Comparison of ENCODE assay signal across 7 mouse cellular contexts in the genomic region with DNA sequence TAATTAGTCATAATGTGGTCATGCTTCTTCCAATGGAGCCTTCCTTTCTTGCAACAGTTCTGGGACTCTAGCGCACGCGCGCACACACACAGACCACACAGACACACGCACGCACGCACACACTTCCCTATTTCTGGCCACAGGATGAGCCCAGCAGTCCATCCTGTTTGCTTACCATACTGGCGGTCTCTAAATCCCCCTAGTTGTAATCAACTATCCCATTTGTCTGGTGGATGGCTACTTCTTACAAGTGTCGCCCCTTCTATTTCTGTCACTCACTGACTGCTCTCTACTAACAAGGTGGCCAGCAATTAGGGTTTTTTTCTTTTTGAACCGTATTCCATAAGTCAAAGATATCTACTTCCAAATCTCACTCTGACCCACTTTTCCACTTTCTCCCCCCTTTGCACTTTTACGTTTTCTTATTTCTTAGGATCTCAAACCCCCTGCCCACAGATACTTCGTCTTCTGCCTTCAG. TPM values are rescaled to one million over a fixed set of nuclear protein-coding genes. Genes with fewer than 3 reads are reported as not detected.
DNase-seq lines count a peak whose midpoint lies in the region; ATAC-seq and TF ChIP-seq lines count a peak whose summit lies in the region.

No protein-coding gene starts in this region.

- H3K4me3 ChIP-seq in C2C12 (ENCODE audit: insufficient read depth, poor library complexity, severe bottlenecking) (peak overlapping the region; percentile 72), CH12.LX (replicated peaks in 1 of 3; ENCODE audit: low read depth in 2 of 3, low read length in 2 of 3, poor library complexity in 1 of 3) (peak overlapping the region; percentile 8 to 92 (median 90))
- peak overlapping the region; percentile 95 for H3K4me3 ChIP-seq in cortical plate, adult 2 months (ENCODE audit: insufficient read depth, low read length)
- H3K4me3 ChIP-seq in heart, postnatal 0 days (ENCODE audit: low read depth, low read length) = peak overlapping the region; percentile 90
- peak overlapping the region; percentile 98 for H3K4me3 ChIP-seq in stomach, embryonic 15.5 days (replicated peaks)

- DNase-seq in CH12.LX (ENCODE audit: extremely low read depth) = peak; percentile 70
- DNase-seq in heart, postnatal 0 days (ENCODE audit: low spot score) = no peak
- DNase-seq in layer of hippocampus, adult 9-11 months = peak; percentile 70
- DNase-seq in lung, postnatal 25 days (ENCODE audit: low spot score) = peak; percentile 24

- TF ChIP-seq EP300 in CH12.LX (IDR thresholded peaks at IDR 0.05; ENCODE audit: low read length) = peak; percentile 42; the same call in 1 of the 2 replicates
- TF ChIP-seq EP300 in heart, postnatal 0 days (IDR thresholded peaks at IDR 0.05; ENCODE audit: low read depth) = no peak

- in situ Hi-C loops in CH12.LX (cut with MboI; ENCODE audit: low pct_ligation_motif_present, low pct_unique_long_range_greater_than_20kb, low sequenced_read_pairs) = no loop called here

- peaks cover 33% of the 10 kb centered on the region for H3K79me2 ChIP-seq in C2C12 (ENCODE audit: control insufficient read depth, insufficient read depth)
- H3K79me2 ChIP-seq in CH12.LX (replicated peaks; ENCODE audit: control insufficient read depth, extremely low read depth, insufficient read depth, poor library complexity, severe bottlenecking) = peaks cover 22% of the 10 kb centered on the region

- dilution Hi-C loops in CH12.LX (cut with MboI; ENCODE audit: extremely low pct_ligation_motif_present, extremely low pct_unique_long_range_greater_than_20kb, low sequenced_read_pairs) = no loop called here

- no peak for ATAC-seq in heart, postnatal 0 days (ENCODE audit: insufficient read depth, low read depth)
- ATAC-seq in stomach, embryonic 15.5 days (ENCODE audit: insufficient read depth, low FRiP score, low read depth) = 0 out of 2 replicates have a peak, but pooled peaks have one; percentile 18

- peak overlapping the region; percentile 81 for H3K4me2 ChIP-seq in CH12.LX (ENCODE audit: insufficient read depth, low read depth, poor library complexity, severe bottlenecking)
- H3K4me2 ChIP-seq in heart, postnatal 0 days (ENCODE audit: low read depth, low read length) = peak overlapping the region; percentile 74
- H3K4me2 ChIP-seq in stomach, embryonic 15.5 days = peak overlapping the region; percentile 78

- H3K36me3 ChIP-seq in C2C12 (ENCODE audit: control insufficient read depth, insufficient read depth) = no peaks in the 10 kb centered on the region
- H3K36me3 ChIP-seq in CH12.LX (replicated peaks in 1 of 2; ENCODE audit: control insufficient read depth in 1 of 2, insufficient read depth in 1 of 2, low read length in 1 of 2) = peaks cover 0 to 4% of the 10 kb centered on the region in 2 experiments
- no peaks in the 10 kb centered on the region for H3K36me3 ChIP-seq in heart, postnatal 0 days (replicated peaks; ENCODE audit: control insufficient read depth, insufficient read depth, low read length)
- H3K36me3 ChIP-seq in stomach, embryonic 15.5 days = no peaks in the 10 kb centered on the region

- peak overlapping the region; percentile 57 for H3K9ac ChIP-seq in CH12.LX (ENCODE audit: insufficient read depth, low read depth)
- peak overlapping the region; percentile 99 for H3K9ac ChIP-seq in heart, postnatal 0 days (replicated peaks; ENCODE audit: low read depth, low read length)
- peak overlapping the region; percentile 99; the same call in 1 of the 2 replicates for H3K9ac ChIP-seq in stomach, embryonic 15.5 days

- peaks cover 11% of the 10 kb centered on the region for H3K79me3 ChIP-seq in C2C12 (ENCODE audit: low read depth)

- H3K27me3 ChIP-seq in C2C12 (ENCODE audit: control insufficient read depth, insufficient read depth, insufficient read length) = peaks cover 4% of the 10 kb centered on the region
- peaks cover 7% of the 10 kb centered on the region for H3K27me3 ChIP-seq in CH12.LX (replicated peaks)
- no peaks in the 10 kb centered on the region for H3K27me3 ChIP-seq in heart, postnatal 0 days (ENCODE audit: control insufficient read depth, insufficient read depth, low read length)
- no peaks in the 10 kb centered on the region for H3K27me3 ChIP-seq in stomach, embryonic 15.5 days (replicated peaks)

- WGBS in heart, postnatal 0 days = 22% methylated on average over 12 of the region's 12 CpGs
- WGBS in stomach, embryonic 15.5 days = 19% methylated on average over 12 of the region's 12 CpGs

- H3ac ChIP-seq in C2C12 (ENCODE audit: control insufficient read depth, insufficient read length, low read depth) = no peak overlapping the region

- H3K4me1 ChIP-seq in CH12.LX (ENCODE audit: control insufficient read depth in 1 of 2, insufficient read depth in 2 of 2) = peaks cover 6 to 32% of the 10 kb centered on the region in 2 experiments; a peak in 3 of 4 replicates
- peaks cover 1% of the 10 kb centered on the region; the same call in 1 of the 2 replicates for H3K4me1 ChIP-seq in cortical plate, adult 2 months (ENCODE audit: control insufficient read depth, insufficient read depth, low read length)
- peaks cover 15% of the 10 kb centered on the region for H3K4me1 ChIP-seq in heart, postnatal 0 days (ENCODE audit: control insufficient read depth, insufficient read depth)
- peaks cover 15% of the 10 kb centered on the region; the same call in 1 of the 2 replicates for H3K4me1 ChIP-seq in stomach, embryonic 15.5 days

- TF ChIP-seq CTCF in C2C12 (IDR thresholded peaks at IDR 0.05; ENCODE audit: control insufficient read depth, insufficient read depth, insufficient read length) (no peak), CH12.LX (conservative IDR thresholded peaks at IDR 0.05 in 1 of 2, IDR thresholded peaks at IDR 0.05 in 1 of 2; ENCODE audit: low read depth in 2 of 2, low read length in 2 of 2) (no peak)
- TF ChIP-seq CTCF in cortical plate, adult 2 months (IDR thresholded peaks at IDR 0.05; ENCODE audit: extremely low read depth, insufficient read depth, low read length) = no peak
- no peak for TF ChIP-seq CTCF in heart, postnatal 0 days (IDR thresholded peaks at IDR 0.05; ENCODE audit: low read depth)

- TF ChIP-seq RAD21 in CH12.LX (IDR thresholded peaks at IDR 0.05; ENCODE audit: low read depth, low read length) = no peak

- no peaks in the 10 kb centered on the region for H3K9me3 ChIP-seq in CH12.LX (replicated peaks; ENCODE audit: low read length)
- no peaks in the 10 kb centered on the region for H3K9me3 ChIP-seq in heart, postnatal 0 days (replicated peaks; ENCODE audit: control insufficient read depth, low read length)
- no peaks in the 10 kb centered on the region for H3K9me3 ChIP-seq in stomach, embryonic 15.5 days

- no peak overlapping the region for H3K27ac ChIP-seq in CH12.LX (ENCODE audit: insufficient read depth, low read depth)
- H3K27ac ChIP-seq in cortical plate, adult 2 months (ENCODE audit: insufficient read depth, low read length) = peak overlapping the region; percentile 38; the same call in 1 of the 2 replicates
- H3K27ac ChIP-seq in heart, postnatal 0 days (ENCODE audit: low read depth) = peak overlapping the region; percentile 97
- H3K27ac ChIP-seq in stomach, embryonic 15.5 days = peak overlapping the region; percentile 99

- TF ChIP-seq POLR2A in CH12.LX (IDR thresholded peaks at IDR 0.05; ENCODE audit: low read depth, low read length) = no peak; the same call in 1 of the 2 replicates
- TF ChIP-seq POLR2A in cortical plate, adult 2 months (IDR thresholded peaks at IDR 0.05; ENCODE audit: extremely low read depth, insufficient read depth, low read length) = no peak

TF ChIP-seq in C2C12, 6 proteins besides CTCF, POLR2A, EP300 and RAD21 (continues in another document):
- no peak for TF ChIP-seq CEBPB (IDR thresholded peaks at IDR 0.05; ENCODE audit: low read depth)
- TF ChIP-seq FOSL1 (IDR thresholded peaks at IDR 0.05; ENCODE audit: insufficient read depth, low read length, poor library complexity, severe bottlenecking) = no peak
- no peak for TF ChIP-seq MYOG (IDR thresholded peaks at IDR 0.05; ENCODE audit: control insufficient read depth, extremely low read depth, insufficient read length)
- TF ChIP-seq MAX (IDR thresholded peaks at IDR 0.05) = no peak

TF ChIP-seq in CH12.LX, 34 proteins besides CTCF, POLR2A, EP300 and RAD21 (continues in another document):
- peak; percentile 71; the same call in 1 of the 2 replicates for TF ChIP-seq NELFE (IDR thresholded peaks at IDR 0.05; ENCODE audit: low read depth, low read length)
- TF ChIP-seq MEF2A (IDR thresholded peaks at IDR 0.05; ENCODE audit: borderline replicate concordance, low read depth, low read length) = no peak; the same call in 1 of the 2 replicates
- no peak for TF ChIP-seq MAFK (IDR thresholded peaks at IDR 0.05; ENCODE audit: insufficient replicate concordance, low read length)
- TF ChIP-seq JUN (IDR thresholded peaks at IDR 0.05; ENCODE audit: insufficient read depth, low read depth, low read length) = peak; percentile 11; the same call in 1 of the 2 replicates

RNA-seq across cellular contexts. Expression of gene Zfp652, which starts 0.3 kb away (rescaled TPM):
- polyA plus RNA-seq in C2C12 (2012; fragmentation: generic; extraction: Trizol) (4.8 TPM), CH12.LX (2012; ENCODE audit: insufficient read length, low read depth) (9.4 and 9.8 TPM in 2 replicates)
- total RNA-seq in CH12.LX (2012; rRNA removed) (6.2 and 6.3 TPM in 2 replicates), CH12.LX (2014; rRNA removed) (3.0 and 3.5 TPM in 2 replicates)
- 21.2 and 21.5 TPM in 2 replicates for polyA plus RNA-seq in cortical plate, adult 2 months (2012; rRNA removed)
- total RNA-seq in heart, postnatal 0 days (2014; rRNA removed; ENCODE audit: low replicate concordance) = 13.6 and 20.7 TPM in 2 replicates
- polyA plus RNA-seq in heart, postnatal 0 days (2015; fragmentation: Nextera tagmentation; extraction: Ambion mirVana) = 8.9 and 9.9 TPM in 2 replicates
- polyA plus RNA-seq in stomach, embryonic 15.5 days (2015; fragmentation: Nextera tagmentation; extraction: Ambion mirVana) = 21.1 and 21.7 TPM in 2 replicates

RNA-seq across cellular contexts. Expression of gene B130006D01Rik, which starts 11.3 kb away (rescaled TPM):
- polyA plus RNA-seq in C2C12 (2012; fragmentation: generic; extraction: Trizol) (0.02 TPM), CH12.LX (2012; ENCODE audit: insufficient read length, low read depth) (0.10 TPM in 1 of 2 replicates, not detected in the other)
- total RNA-seq in CH12.LX (2012; rRNA removed) (0.38 TPM in 2 replicates), CH12.LX (2014; rRNA removed) (0.15 and 0.23 TPM in 2 replicates)
- 0.40 and 0.51 TPM in 2 replicates for polyA plus RNA-seq in cortical plate, adult 2 months (2012; rRNA removed)
- 0.57 TPM in 1 of 2 replicates, not detected in the other for total RNA-seq in heart, postnatal 0 days (2014; rRNA removed; ENCODE audit: low replicate concordance)
- 0.23 and 0.45 TPM in 2 replicates for polyA plus RNA-seq in heart, postnatal 0 days (2015; fragmentation: Nextera tagmentation; extraction: Ambion mirVana)
- polyA plus RNA-seq in stomach, embryonic 15.5 days (2015; fragmentation: Nextera tagmentation; extraction: Ambion mirVana) = 1.0 and 1.1 TPM in 2 replicates

RNA-seq across cellular contexts. Expression of gene Phb, which starts 45.4 kb away (rescaled TPM):
- polyA plus RNA-seq in C2C12 (2012; fragmentation: generic; extraction: Trizol) = 396 TPM
- 512 and 606 TPM in 2 replicates for total RNA-seq in CH12.LX (2012; rRNA removed)
- total RNA-seq in CH12.LX (2014; rRNA removed) = 699 and 784 TPM in 2 replicates
- polyA plus RNA-seq in CH12.LX (2012; ENCODE audit: insufficient read length, low read depth) = 405 and 413 TPM in 2 replicates
- polyA plus RNA-seq in cortical plate, adult 2 months (2012; rRNA removed) = 128 and 129 TPM in 2 replicates
- total RNA-seq in heart, postnatal 0 days (2014; rRNA removed; ENCODE audit: low replicate concordance) = 349 and 446 TPM in 2 replicates
- polyA plus RNA-seq in heart, postnatal 0 days (2015; fragmentation: Nextera tagmentation; extraction: Ambion mirVana) = 432 and 435 TPM in 2 replicates
- polyA plus RNA-seq in stomach, embryonic 15.5 days (2015; fragmentation: Nextera tagmentation; extraction: Ambion mirVana) = 225 and 238 TPM in 2 replicates
